Mouse (Mus musculus) brain, embryonic 18.5 days (tissue): ENCODE measurements at regions not wholly inside any gene's neighbourhood (a gene's known extent, or its start where the extent isn't known, plus 50 kb on each side); places are given as distances from the start of the nearest gene placed in this dataset.

Source experiments
- DNase-seq: peaks from one replicate; pipeline ENCODE4 v3.0.0-alpha.2; 2012; ENCODE audit warnings: low read depth, low spot score

DNA sequence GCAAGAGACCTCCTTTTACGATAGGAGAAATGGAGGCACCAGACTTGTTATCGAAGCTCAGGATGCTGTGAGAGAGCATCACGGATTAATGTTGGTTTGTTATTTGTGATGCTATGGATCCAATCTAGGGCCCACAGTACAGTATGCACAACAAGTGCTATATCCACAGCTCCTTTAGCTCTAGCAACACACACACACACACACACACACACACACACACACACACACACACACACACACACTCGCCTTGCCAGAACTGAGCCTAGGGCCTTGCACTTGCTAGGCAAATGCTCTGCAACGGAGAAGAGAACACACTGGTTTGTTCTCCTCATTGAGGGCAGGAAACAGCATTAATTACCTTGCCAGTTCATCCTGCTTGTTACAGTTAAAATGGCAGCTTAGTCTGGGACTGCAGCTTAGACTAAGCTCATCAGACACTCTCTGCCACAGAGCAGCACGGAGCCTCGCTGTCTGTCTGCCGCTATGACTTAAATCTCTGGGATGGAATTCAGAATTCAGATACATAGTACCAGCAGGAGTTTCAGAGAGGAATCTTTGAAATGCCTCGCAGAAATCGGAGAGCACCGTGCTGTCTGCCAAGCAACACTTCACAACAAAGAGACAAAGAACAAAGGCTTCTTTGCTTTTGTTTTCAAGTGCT is 285.0 kb downstream of the Rngtt start:
- no peak for DNase-seq

DNA sequence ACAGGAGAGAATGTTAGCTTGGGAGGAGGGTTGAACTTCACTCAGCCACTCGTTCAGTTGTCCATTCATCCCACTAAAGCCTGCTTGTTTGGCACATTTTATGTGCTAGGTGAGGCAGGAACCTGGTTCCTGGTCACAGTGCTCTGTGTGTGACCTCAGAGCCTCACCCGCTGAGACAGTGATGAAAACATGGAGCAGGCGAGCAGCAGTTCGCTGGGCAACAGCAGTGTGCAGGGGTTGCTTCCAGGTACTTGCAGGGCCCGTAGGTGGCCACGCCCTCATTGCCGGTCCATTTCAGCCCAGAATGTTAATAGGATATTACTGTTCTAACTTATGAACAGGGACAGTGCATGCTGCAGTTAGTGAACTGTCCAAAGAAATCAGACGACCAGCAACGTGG is 285.7 kb downstream of the Rngtt start:
- no peak for DNase-seq

DNA sequence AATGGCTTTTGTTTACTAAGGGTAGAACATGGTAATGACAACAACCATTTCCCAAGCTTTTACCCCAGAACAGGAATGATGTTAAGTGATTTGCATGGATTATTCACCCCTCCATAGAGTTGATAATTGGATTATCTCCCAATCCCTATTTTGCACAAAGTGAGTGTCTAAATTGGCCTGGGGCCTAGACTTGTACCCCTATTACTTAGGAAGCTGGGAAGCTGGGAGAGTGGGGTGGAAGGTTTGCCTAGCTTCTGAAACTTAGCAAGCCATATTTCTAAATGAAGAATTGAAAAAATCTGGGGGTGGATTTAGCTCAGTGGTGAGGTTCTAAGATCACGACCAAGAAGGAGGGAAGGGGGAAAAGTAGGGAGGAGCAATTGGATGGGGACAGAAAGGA is 289.9 kb downstream of the Rngtt start:
- no peak for DNase-seq

GRCm38 (mm10) chr4:33600805-33601204 is 290.7 kb downstream of the Rngtt start:
- DNase-seq: no peak

- no peak for DNase-seq
Measured at GRCm38 (mm10) chr4:33604636-33605035, 294.5 kb downstream of the Rngtt start.

DNA sequence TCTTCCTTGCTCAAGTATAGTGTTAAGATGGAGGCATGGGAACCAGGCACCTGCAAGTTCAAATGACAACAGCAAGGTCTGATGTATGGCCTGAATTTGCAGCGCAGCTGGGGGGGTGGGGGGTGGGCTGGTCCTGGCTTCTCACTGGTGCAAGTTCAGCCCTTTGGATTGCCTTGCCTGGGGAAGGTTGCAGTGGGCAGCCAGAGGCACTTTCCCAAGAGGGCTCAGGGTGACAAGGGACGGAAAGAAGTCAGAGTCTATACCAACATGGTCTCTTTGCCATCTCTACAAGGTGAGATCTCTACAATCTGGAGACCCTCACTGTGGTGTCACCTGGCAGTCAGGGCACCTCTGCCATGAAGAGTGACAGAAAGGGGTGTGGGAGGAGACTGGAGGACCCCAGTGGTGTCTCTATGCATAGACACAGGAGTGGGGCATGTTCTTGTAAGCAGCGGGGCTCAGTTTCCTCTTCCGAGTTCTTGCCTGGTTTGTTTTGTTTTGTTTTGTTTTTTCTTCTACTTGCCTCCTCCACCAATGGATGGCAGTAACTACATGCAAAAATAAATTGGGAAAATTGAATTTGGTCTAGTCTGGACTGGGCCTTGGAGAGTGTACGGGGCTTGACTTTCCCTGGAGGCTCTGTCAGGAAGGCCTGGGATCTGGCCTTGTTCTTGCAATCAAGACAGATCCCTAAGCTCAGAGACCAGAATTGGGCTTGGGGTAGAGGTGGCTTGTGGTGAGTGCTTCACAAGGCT is 284.4 kb upstream of the Cnr1 start:
- no peak for DNase-seq

- DNase-seq: no peak
Measured at GRCm38 (mm10) chr4:33640576-33641255, 283.7 kb upstream of the Cnr1 start.

DNA sequence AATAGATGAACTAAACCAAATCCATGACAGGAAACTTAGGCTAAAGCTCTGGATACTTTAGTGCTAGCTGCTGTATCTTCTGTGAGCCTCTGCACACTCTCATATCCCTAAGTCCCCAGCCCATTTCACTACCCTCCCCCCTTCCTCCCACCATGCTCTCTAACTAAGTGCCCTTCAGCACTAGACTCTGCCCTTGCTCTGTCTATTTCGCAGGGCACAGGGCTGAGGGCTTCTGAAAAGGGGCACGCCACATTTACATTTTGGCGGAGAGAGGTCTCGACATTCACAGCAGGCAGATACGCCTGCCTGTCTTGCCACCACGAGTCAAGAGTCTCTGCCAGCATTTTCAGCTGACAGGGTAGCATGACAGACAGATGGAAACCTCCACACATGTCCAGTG is 282.5 kb upstream of the Cnr1 start:
- no peak for DNase-seq

DNA sequence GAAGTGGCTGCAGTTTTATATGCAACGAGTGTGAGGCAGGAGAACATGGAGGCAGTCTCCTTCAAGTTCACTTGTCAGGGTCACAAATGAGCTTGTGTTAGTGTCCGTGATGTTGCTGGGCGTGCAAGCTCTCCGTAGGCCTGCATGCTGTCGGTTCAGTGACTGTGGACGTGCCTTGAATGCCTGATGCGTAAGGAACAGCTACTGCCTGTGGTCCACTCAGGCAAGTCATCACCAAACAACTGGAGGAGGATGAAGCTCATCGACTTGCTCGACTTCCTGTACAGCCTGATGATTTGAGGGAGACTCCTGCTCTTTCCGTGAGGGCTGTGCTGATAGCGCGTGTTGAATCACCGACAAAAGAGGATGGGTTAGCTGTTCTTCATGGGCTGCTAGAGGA is 281.9 kb upstream of the Cnr1 start:
- DNase-seq: no peak

GRCm38 (mm10) chr4:33645217-33645616 is 279.2 kb upstream of the Cnr1 start:
- no peak for DNase-seq

DNA sequence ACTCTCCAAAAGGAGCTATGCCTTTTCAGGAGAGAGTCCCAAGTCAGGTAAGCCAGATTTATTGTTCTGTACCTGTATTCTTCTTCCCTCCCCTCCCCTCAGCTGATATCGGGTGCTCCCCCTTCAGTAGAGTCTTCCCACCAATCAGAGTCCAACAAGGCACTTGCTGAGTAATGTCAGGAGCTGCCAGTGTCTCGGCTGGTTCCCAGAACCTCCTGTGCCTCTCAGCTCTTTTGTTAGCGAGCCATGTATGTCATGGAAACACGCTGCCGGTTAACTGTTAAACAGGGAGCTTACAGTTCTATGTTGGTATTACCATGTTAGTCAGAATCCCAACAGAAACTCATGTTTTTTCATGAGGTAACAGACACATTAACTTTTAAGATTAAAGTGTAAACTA is 273.1 kb upstream of the Cnr1 start:
- DNase-seq: no peak

GRCm38 (mm10) chr4:33659766-33660165 is 264.6 kb upstream of the Cnr1 start:
- DNase-seq: no peak

DNA sequence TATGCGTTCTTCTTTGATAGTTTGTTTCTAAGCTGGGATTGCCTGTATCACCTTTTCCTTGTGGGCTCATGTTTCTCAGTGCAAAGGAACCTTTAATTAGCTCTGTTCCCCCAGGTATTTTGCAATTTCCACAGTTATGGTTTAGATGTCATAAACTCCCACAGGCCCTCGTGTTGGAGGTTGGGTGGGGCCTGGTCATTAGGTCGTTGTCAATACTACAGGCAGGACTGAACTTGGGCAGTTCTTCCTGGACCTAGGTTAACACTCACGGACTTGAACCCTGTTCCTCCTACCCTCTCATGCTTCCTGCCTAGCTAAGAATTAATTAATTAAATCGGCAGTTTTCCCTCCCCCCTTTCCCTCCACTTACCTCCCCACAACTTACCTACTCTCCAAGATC is 263.8 kb upstream of the Cnr1 start:
- no peak for DNase-seq

DNA sequence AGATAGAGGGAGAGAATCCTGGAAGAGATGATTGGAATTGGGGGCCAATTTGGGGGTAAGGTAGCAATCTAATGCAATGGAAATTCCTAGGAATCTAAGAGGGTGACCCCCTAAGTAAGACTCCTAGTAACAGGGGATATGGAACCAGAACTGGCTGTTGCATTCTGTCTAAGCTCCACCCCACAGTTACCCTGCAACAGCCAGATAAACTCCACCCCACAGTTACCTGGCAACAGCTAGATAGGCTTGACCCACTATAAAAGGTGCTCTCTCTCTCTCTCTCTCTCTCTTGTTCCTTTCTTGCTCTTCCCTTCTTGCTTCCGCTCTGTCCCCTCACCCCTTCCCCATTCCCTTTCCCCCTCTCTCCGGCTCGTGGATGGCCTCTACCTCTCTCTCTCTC is 262.5 kb upstream of the Cnr1 start:
- no peak for DNase-seq

GRCm38 (mm10) chr4:33662965-33663364 is 261.4 kb upstream of the Cnr1 start:
- DNase-seq: no peak

DNA sequence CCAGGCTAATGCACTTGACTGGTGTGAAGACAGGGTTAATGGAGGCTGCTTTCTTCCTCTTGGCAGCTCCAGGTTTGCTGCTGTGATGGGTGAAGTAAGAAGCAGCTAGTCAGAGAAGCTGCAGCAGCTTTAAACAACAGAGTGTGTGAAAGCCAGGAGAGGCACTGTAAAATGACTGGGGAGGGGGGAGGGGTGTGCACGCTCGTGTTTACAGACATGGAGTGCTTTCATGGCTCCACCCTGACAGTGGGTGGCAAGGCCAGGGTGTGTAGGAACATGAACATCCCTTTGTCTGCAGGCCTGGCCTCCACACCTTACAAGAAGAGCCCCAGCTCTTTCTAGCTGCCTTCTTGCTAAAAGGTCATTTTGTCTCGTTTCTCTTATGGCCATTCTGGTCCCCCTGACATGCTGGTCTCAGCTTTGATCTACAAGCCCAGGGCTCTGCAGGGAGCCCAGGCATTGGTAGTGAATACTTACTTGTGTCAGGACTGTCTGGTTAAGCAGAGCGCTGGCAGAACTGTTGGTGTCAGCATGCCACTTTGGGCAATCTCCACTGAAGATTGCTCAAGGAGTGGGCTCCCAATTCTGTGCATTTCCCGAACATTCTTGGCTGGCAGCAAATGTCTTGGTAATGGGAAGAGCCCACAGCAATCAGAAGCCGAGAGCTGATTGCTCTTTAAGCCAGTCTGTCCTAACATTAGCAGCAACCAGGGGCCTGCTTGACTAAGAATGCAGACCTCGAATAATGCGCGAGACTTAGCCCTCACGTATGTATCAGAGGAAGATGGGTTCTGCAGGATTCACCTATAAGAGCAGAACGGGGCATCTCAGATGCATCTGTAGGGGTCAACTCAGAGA is 260.5 kb upstream of the Cnr1 start:
- no peak for DNase-seq

GRCm38 (mm10) chr4:33664474-33664822 is 259.9 kb upstream of the Cnr1 start:
- DNase-seq: no peak

DNA sequence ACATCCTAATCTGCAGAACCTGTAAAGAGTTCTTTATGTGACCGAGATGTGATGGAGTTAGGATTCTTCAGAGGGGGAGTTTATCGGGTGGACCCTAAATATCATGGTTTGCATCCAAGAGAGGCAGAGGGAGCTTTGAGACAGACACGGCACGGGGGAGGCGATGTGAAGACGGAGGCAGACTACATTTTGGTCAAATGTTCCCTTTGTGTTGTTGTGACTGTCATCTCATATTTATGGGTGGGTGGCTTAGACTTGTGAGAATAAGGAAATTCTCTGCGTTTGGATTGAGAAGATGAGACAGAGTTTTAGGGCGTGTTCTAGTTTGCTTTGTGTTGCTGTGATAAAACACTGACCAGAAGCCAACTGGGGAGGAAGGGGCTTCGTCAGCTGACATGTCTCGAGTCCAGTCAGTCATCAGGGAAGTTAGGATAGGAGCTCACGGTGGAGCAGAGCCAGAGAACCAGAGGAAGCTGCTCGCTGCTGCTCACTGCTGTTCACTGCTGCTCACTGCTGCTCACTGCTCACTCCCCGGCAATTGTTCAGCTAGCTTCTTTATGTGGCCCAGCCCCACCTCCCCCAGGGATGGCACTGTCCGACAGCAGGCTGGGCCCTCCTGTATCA is 259.0 kb upstream of the Cnr1 start:
- DNase-seq: no peak

GRCm38 (mm10) chr4:33668431-33668830 is 256.0 kb upstream of the Cnr1 start:
- no peak for DNase-seq

- DNase-seq: no peak
Measured at GRCm38 (mm10) chr4:33675044-33675443, 249.3 kb upstream of the Cnr1 start.

DNA sequence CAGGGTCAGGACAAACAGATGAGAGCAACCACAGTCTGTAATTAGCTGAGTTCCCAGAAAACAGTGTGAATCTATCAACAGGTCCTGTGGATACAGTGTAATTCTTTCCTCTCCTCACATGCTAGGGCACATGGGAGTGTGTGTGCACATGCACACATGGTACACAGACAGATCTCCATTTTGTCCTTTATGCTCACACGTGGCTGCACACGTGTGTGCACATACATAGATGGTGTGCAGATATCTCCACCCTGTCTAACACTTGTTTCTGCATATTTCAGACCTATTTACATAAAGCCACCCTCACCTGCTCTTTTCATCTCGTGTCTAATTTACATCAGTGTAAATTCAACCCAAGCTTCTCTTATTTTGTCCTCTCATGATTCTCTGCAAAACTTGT is 245.0 kb upstream of the Cnr1 start:
- no peak for DNase-seq

DNA sequence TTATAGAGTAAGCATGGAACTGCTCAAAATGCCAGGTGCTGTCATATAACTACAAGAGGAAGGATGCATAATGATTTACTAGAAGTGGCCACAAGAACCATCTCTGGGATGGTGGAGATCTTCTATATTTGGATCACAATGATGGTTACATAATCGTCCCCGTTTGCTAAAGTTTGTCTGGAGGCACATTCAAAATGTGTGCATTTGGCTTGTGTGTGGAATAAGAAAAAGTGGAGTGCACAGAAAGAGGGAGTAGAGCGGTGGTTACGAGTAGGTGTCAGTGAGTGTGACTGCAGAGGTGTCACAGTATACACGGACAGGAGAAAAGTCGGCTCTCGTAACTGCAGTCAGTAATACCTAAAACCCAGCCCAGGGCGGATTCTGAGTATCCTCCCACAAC is 238.3 kb upstream of the Cnr1 start:
- no peak for DNase-seq
